Mouse (Mus musculus) ES-E14 (cell line): ENCODE measurements around the gene Qrfpr.

Experiments used
- CHD2 ChIP-seq: IDR thresholded peaks from 2 replicates; pipeline ENCODE4 v1.6.1; 2014; ENCODE audit warnings: mild to moderate bottlenecking, low read depth, low read length, inconsistent platforms
- ZNF384 ChIP-seq: IDR thresholded peaks from 2 replicates; pipeline ENCODE4 v1.6.1; 2012; ENCODE audit warnings: low read depth, low read length, inconsistent platforms

DNA sequence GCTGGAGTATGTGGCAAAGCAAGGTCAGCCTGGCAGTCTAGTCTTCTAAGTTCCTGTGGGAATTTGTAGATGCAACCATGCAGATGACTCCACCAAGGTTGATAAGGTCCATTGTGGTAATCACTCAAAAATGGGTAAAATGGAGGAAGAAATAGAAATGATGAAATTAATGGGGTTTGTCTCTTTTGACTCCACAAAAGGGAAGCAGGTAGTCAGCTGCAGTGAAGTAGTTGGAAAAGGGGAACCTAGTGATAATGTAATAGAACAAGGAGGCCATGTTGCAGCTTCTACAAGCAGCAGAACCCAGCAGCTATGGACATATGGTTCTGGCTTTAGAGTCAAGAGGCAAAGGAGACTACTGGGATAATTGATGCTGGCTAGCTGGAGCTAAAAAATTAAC, 86.0 kb downstream of the Qrfpr start:
- TF ChIP-seq ZNF384 (no peak), CHD2 (no peak)
